Mouse (Mus musculus): ENCODE measurements around the gene Auh. TPM values are rescaled to one million over a fixed set of nuclear protein-coding genes. Genes with fewer than 3 reads are reported as not detected.
A peak's percentile ranks its signal among the peaks of the same experiment; 100 is the strongest.

The Auh gene
- total RNA-seq, 2 experiments from 2014 or later, result 80.7 to 81.5 TPM

DNA sequence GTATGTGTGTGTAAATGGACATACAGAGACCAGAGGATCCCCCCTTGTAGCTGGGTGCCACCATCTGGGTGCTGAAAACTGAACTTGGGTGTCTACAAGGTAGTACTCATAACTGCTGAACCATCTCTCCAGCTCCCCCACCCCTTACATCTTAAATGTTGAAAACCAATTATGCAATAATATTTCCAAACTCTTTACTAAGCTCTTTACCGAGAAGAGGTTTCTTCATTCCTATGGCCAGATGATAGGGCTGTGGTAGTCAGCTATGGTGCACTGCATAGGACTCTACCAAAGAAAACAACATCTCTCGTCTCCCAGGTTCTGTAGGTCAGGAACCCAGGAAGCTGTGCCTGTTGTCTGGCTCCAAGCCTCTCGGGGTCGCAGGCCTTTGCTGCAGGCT lies 83.9 kb downstream of the Auh start:
- DNase-seq (ENCODE audit: low spot score in 2 of 2), result no peak

DNA sequence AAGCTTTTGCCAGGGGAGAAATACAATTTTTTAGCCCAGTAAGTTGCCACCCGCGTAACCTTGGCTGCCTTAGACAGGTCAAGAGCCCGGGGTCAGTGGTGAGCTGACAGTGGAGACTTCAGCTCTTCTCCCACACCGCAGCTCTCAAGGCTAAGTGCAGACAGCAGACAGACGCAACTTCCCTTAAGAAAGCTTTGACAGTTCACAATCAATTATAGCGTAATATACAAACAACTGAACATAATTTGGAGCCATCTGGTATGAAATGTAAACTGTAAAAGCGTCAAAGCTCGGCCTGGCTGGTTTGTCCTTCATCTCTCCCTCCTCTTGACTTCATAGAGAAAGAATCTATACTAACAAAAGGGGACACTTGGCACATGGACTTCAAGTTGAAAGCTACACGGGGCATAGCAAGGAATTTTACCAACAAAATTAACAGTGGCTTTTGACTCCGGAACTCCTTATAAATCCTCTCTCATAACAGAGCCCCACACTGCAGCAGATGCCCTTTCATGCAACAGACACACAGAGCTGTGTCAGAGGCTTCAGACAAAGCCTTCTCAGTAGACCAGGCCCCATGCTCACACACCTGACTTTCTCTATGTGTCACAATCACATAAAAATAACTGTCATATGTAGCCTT lies 85.8 kb downstream of the Auh start:
- no peak for DNase-seq (ENCODE audit: low spot score in 2 of 2)

- DNase-seq (ENCODE audit: low spot score in 2 of 2), result no peak
These were observed 93.2 kb downstream of the Auh start for GRCm38 (mm10) chr13:52836231-52836630.

- DNase-seq (ENCODE audit: low spot score in 2 of 2), result no peak
These were observed 94.9 kb downstream of the Auh start for GRCm38 (mm10) chr13:52834591-52834990.

- no peak for DNase-seq (ENCODE audit: low spot score in 2 of 2)
These were observed 95.7 kb downstream of the Auh start for GRCm38 (mm10) chr13:52833748-52834147.

DNA sequence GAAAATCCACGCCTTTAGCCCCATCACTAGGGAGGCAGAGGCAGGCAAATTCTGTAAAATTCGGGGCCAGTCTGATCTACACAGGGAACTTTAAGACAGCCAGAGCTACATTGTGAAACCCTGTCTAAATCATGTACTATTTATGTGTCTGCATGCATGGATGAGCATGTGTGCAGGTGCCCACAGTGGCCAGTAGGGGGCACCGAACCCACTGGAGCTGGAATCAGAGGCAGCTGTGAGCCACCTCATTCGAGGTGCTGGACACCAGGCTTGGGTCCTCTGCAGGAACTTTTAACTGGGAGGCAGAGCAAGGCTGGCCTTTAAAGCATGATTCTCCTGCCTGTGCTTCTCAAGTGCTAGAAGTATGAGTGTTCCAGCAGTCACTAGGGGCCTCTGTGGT lies 96.3 kb downstream of the Auh start:
- no peak for DNase-seq (ENCODE audit: low spot score in 2 of 2)

DNA sequence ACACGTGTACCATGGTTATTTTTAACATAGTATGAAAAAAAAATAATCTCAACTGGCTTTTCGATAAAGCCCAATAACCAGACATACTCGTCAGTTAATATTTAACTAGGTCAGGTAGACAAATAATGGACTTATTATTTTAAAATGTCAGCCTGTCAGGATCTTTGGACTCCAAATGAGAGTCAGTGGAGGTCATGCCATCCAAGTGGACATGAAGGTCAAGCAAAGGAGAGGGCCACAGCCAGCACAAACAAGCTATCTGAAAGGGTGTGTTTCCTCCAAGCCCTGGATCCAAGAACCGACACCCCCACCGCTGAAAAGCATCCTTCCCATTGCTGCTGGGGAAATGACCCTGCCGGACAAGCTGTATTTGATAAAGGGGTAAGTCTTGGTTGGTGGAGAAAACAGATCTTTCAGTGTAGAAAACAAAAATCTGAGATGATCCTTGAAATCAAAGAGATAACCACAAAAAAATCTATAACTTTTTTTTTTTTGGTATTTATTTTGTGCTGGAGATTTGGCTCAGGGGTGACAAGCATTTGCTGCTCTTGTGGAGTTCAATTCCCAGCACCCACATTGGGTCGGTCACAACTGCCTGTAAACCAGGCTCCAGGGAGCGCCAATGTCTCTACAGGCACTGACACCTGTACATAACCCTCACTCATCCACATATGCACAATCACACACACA lies 96.9 kb downstream of the Auh start:
- DNase-seq (ENCODE audit: low spot score in 2 of 2), result no peak

- no peak for DNase-seq (ENCODE audit: low spot score in 2 of 2)
These were observed 98.3 kb downstream of the Auh start for GRCm38 (mm10) chr13:52831037-52831757.

DNA sequence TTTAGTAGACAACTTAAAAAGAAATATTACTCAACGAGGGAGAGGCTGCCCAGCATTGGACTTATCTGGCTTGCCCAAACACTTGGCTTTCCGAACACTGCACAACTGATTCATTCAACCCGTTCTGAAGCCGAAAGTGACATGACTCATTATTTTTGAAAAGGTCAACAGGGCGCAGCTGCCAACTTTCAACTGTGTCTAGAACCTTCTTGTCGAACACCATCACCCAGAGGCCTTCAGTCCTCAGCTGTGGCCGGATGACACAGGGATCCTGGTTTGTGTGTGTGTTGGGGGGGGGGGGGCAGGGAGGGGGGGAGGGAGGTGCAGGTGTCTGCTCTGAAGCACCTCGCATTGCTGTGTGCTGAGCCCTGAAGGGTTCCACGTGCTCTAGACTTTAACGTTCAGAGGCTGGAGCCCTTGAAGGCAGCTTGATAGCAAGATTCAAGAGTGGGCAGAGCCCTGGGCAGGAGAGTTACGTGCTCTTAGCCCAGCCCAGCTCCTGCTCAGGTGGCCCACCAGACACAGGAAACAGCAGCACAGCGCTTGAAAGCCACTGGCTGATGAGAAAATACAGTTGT lies 100.4 kb downstream of the Auh start:
- DNase-seq (ENCODE audit: low spot score in 2 of 2), result no peak

GRCm38 (mm10) chr13:52828217-52828616 lies 101.3 kb downstream of the Auh start:
- DNase-seq (ENCODE audit: low spot score in 2 of 2), result no peak

- DNase-seq (ENCODE audit: low spot score in 2 of 2), result no peak
These were observed 102.8 kb downstream of the Auh start for GRCm38 (mm10) chr13:52826666-52827065.

- DNase-seq (ENCODE audit: low spot score in 2 of 2), result no peak
These were observed 104.7 kb downstream of the Auh start for GRCm38 (mm10) chr13:52824754-52825153.

DNA sequence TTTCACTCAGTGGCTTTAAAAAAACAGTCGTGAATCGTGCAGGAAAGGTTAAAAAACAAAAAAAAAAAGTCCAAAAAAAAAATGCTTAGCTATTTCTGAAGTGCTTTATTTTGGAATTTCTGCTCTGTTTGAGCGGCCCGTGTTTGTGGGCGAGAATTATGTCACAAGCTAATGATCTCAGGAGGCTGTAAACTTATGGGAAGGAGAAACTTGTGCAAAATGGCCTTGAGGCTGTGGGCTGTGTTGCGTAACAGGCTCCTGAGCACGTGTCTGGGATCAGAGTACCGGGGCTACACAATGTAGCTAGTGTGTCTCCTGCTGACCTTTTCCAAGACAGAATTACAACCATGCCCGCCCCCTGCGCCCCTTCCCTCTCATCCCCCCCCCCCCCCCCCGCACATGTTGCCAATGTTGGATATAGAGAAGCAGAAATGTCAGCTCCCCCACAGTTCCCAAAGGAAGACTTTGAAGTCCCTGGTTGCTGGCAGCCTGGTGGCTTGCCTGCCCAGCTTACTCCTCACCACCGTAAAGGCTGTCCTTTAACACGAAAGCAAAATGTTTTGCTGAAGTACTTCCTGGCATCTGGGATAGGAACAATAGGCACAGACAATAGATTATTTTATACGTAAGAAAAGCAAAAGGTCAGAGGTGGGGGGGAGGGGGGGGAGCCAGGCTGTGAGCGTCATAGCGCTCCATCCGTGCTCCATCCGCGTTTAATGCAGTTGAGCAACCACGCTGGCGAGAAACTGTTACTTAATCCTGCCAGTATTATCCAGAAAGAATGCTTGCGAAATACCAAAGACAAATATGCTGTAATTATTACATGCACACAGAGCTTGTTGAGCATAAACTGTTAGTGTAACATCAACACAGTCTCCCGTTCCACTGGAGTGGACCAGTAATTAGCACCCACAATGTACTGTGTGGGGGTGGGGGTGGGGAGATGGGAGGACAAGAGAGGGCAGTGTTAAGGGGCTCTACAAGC lies 107.0 kb downstream of the Auh start:
- DNase-seq (ENCODE audit: low spot score in 2 of 2), result no peak

GRCm38 (mm10) chr13:52821571-52821970 lies 107.9 kb downstream of the Auh start:
- DNase-seq (ENCODE audit: low spot score in 2 of 2), result no peak

DNA sequence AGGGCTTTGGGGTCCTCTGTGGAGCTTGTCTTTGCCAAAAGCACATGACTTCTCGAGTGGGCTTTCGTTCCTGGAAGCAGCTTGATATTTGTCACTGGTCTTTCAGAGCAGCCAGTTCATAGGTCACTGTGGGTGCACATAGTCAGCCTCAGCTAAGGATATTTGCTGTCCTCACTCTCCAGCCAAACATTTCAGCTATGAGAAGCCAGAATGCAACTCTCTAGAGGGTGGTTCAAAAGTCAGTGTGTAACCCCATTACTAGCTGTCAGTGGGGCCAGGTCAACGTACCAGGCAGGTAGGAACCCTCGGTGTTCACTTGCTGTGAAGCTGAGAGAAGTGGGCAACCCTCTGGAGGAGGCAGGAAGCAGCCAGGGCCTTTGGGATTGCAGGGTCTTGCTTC lies 109.6 kb downstream of the Auh start:
- DNase-seq (ENCODE audit: low spot score in 2 of 2), result no peak

GRCm38 (mm10) chr13:52818760-52819159 lies 110.7 kb downstream of the Auh start:
- DNase-seq (ENCODE audit: low spot score in 2 of 2), result no peak

DNA sequence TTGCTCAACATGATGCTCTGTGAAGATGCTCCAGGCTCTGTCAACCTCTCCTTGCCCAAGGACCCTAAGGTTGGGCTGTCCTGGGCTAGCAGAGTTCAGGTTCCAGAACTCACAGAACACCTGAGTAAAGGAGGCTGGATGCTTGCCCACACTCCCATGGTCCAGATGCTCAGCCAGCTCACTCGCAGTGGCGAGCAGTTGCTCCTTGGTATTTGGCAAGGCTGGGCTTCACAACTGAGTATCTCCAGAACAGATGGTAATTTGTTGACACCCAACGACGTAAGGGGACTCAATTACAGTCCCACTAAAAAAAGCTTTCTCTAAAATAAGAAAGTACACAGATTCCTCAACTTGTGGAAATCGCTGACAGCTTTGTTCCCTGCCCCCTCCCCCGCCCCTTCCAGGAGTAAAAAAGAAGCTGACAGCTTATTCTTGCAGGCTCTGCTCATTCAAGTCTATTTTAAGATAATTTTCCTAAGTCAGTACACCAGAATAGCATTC lies 111.4 kb downstream of the Auh start:
- peak; percentile 29 to 50 for DNase-seq (ENCODE audit: low spot score in 2 of 2)

GRCm38 (mm10) chr13:52813750-52814149 lies 115.7 kb downstream of the Auh start:
- DNase-seq (ENCODE audit: low spot score in 2 of 2), result no peak

DNA sequence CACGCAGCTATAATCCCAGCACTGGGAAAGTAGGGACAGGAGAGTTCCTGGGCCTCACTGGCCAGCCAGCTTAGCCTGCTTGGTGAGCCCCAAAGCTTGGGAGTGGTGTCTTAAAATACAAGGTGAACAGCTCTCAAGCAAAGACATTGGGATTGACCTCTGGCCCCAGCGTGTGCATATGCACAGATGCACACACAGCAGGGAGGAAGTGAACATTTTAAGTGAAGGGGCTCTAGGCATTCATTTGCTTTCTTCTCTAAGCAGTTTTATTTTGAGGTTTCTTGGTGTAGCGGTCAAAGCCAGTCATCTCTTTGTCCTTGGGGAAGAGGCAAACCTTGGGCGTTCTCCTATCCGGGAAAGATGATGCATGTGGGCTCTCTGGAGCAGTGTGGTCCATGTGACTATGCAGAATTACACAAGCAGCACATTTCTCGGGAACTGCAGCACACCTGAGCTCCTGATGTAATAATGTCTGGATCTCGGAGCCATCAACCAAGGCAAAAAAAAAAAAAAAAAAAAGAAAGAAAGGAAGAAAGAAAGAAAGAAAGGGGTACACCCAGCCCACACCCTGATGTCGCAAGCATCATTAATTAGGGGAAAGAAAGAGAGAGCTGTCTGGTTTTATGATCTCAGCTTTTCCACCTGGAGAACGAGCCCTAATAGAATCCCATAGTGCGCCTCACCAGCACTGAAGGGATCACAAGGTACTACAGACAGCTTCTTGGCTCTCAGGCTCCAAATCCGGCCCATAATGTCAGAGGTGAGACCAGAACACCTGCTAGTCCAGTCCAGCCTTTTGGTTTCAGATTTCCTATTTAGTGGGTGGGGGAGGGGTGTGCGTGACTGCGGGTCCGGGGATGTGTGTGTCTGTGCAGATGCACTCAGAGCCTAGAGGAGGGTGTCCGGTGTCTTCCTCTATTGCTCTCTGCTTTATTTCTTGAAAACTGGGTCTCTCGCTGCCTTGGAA lies 116.6 kb downstream of the Auh start:
- DNase-seq (ENCODE audit: low spot score in 2 of 2), result no peak

Data from layer of hippocampus, postnatal 10 days (tissue).